Mouse (Mus musculus): ENCODE results near the gene Oaz3. TPM values are rescaled to one million over a fixed set of nuclear protein-coding genes. Genes with fewer than 3 reads are reported as not detected.

The Oaz3 gene
- polyA plus RNA-seq, 1 experiment = 28.5 TPM

GRCm38 (mm10) chr3:94387391-94387790, 56.3 kb downstream of the Oaz3 start:
- no peak for DNase-seq (ENCODE audit: low read depth)

- DNase-seq (ENCODE audit: low read depth) = no peak
Observed at GRCm38 (mm10) chr3:94386671-94387070, 57.0 kb downstream of the Oaz3 start.

GRCm38 (mm10) chr3:94383476-94383875, 60.2 kb downstream of the Oaz3 start:
- DNase-seq (ENCODE audit: low read depth) = no peak

Other genes with a start within 250 kb of the Oaz3 start
- not detected in 2 replicates for gene Gm5286, start 247.2 kb downstream of the Oaz3 start, polyA plus RNA-seq (2012; rRNA removed)
- gene Gm4778, start 179.9 kb downstream of the Oaz3 start, polyA plus RNA-seq (2012; rRNA removed) = not detected in 2 replicates
- gene Them4, start 133.8 kb downstream of the Oaz3 start, polyA plus RNA-seq (2012; rRNA removed) = 4.8 and 6.8 TPM in 2 replicates
- gene Them5, start 101.8 kb downstream of the Oaz3 start, polyA plus RNA-seq (2012; rRNA removed) = 0.09 and 0.16 TPM in 2 replicates
- gene C2cd4d, start 81.5 kb downstream of the Oaz3 start, polyA plus RNA-seq (2012; rRNA removed) = 0.42 and 0.69 TPM in 2 replicates
- gene Rorc, start 71.1 kb downstream of the Oaz3 start, polyA plus RNA-seq (2012; rRNA removed) = 13.6 and 18.5 TPM in 2 replicates
- gene Lingo4, start 45.4 kb downstream of the Oaz3 start, polyA plus RNA-seq (2012; rRNA removed) = 0.04 and 0.19 TPM in 2 replicates
- 1.3 and 2.0 TPM in 2 replicates for gene Tdrkh, start 30.6 kb downstream of the Oaz3 start, polyA plus RNA-seq (2012; rRNA removed)
- 28.0 and 29.0 TPM in 2 replicates for gene Mrpl9, start 597 bp downstream of the Oaz3 start, polyA plus RNA-seq (2012; rRNA removed)
- gene Celf3, start 34.4 kb upstream of the Oaz3 start, polyA plus RNA-seq (2012; rRNA removed) = 0.09 and 0.49 TPM in 2 replicates
- 0.69 and 1.7 TPM in 2 replicates for gene Riiad1, start 36.4 kb upstream of the Oaz3 start, polyA plus RNA-seq (2012; rRNA removed)
- gene Snx27, start 138.8 kb upstream of the Oaz3 start, polyA plus RNA-seq (2012; rRNA removed) = 7.9 and 10.0 TPM in 2 replicates
- gene Gm10972, start 199.2 kb upstream of the Oaz3 start, polyA plus RNA-seq (2012; rRNA removed) = not detected in 2 replicates
- gene Tuft1, start 215.0 kb upstream of the Oaz3 start, polyA plus RNA-seq (2012; rRNA removed) = 10.5 and 10.7 TPM in 2 replicates
- gene Selenbp2, start 249.6 kb upstream of the Oaz3 start, polyA plus RNA-seq (2012; rRNA removed) = 6.3 and 6.4 TPM in 2 replicates

Measured in gonadal fat pad, adult 2 months (tissue).